Mouse (Mus musculus): Measurements from ENCODE around the gene Upf1.

Upf1 gene
- long read RNA-seq, experiment 1, partial matches to known transcripts = 3 of 5 reads
- long read RNA-seq, experiment 1, other reads (novel, unspliced or antisense) = 2 of 5 reads
- long read RNA-seq, experiment 2, partial matches to known transcripts = 1 of 2 reads
- long read RNA-seq, experiment 2, other reads (novel, unspliced or antisense) = 1 of 2 reads

DNA sequence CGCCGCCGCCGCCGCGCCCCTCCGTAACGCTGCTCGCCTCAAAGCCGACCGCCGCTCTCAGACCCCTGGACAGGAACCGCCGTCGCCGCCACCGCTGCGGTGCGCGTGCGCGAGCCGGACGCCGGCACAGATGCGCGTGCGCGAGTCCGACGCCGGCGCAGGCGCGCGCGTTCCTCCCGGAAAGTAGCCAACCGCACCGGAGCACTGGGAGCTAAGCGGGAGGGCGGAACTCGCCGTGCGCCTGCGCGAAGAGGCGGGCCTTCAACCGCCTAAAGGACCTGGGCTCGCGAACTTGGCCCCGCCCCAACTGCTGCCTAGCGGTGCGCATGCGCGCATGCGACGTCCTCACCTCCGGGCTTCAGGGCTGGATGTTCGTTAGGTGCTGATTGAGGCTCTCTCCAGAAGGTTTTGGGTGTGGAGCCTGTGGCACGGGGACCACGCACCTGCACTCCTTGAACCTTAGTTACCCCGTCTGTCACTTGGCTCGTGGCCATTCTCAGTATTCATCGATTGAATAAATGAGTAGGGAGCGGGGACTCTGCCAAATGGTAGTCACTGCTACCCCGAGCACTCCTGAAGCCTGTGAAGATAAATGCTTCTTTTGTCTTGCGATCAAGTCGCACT is at the start of gene Upf1:
Gene Upf1 (minus strand): TSS at position 85 of the 624 bp plus-strand sequence.
- intact Hi-C loops (cut with DNase I) = no loop called here

DNA sequence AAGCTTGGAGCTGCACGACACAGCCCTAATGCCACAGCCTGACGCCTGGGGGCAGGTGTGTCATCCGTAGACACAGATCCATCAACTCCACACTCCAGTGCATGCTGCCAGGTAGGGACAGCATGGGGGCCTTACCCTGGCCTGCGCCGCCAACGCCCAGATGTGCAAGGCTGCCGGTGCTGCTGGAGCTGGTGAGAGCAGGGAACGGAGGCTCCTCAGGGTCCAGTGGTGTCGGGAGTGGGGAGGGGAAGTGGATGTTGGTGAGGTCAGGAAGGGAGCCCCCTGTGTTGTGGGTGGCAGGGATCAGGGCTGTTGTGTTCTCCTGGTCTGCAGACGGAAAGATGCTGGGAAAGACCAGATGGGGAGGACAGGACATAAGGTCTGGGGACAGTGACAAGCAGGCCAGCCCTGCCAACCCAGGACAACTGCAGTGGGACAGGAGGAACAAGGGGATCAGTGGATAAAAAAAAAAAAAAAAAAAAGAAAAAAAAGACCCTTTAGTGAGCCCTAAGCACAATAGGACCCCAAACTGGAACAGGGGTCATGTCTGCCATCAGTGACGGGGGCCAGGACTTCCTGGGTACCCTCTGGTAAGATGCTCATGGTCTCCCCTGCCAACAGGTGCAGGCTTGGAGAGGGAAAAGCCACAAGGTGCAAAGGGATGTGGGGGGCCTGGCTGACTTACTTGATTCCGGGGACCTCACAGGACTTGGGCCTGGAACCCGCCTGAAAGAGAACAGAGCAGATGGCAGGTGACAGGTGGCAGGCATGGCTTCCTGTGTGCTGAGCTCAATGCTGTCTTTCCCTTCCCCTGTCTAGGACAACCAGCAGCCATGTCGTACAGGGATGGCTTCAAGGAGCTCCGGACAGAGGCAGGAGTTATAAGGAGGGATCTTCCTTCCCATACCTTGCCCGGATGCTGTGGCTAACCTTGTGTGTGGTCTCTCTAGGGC is 44.8 kb upstream of the Upf1 start:
- intact Hi-C loops (cut with DNase I) = no loop called here

DNA sequence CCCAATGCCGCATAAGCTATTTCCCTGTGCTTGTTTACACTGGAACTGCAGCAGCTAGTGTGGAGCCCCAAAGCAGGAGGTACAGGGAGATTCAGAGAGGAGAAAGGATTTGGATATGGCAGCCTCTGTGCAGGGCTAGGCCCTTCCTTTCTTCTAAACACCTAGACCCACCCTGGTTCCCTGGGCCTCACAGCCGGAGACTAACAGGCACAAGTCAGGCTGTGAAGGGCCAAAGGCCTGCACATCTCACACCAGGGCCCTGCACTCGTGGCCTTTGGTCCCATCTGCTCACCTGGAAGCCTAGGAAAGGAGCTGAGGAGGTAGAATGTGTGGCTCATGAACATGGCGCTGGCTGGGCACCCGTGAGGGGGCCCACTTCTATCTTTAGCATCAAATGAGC is 43.1 kb upstream of the Upf1 start:
- intact Hi-C loops (cut with DNase I) = no loop called here

DNA sequence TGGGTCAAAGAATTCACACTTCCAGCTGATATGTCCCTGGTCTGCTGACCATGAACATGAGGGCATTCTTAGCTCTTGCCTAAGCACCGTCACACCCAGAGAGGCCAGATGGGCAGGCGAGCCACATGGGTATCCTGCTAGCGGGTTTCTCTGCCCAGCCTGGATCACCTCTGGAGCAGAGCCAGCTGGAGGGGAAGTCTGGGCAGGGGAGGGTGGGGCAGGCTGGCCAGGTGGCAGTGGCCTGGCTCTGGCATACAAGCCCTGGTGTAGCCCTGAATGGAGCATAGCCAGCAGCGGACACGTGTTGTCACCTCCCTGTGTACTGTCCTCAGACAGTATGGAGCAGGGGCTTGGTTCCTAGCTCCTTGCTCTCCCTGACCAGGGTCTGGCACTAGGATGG is 42.6 kb upstream of the Upf1 start:
- intact Hi-C loops (cut with DNase I) = no loop called here

DNA sequence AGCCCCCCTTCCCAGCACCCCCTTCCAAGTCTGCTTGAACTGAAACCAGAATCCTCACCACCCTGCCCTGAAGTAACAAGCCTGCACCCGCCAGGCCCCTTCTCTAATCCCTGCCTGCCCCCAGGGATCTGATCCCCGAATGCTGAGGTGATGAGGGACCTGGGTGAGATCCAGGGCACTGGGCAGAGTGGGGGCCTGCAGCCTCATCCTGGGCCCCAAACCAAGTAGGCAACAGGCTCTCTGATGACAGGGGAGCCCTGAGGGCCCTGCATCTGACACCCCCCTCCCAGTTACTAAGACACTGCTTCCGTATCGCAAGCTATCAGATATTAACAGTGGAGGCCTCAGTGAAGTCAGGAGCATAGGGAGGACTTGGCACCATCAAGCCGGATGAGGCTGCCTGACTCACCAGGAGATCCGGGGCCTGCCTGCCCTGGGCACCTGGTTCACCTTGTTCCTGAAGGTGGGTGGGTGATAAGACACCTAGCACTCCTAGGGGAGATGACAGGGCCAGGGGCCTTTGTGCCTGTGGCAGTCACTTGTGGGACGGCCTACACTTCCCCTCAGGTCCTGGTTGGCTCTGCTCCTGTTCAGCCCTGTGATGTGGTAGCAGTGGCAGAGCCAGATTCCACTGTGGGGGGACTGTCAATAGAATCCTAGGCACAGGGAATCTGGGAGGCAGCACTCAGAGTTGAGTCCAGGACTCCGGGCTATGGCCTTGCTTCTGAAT is 41.4 kb upstream of the Upf1 start:
- intact Hi-C loops (cut with DNase I) = no loop called here

DNA sequence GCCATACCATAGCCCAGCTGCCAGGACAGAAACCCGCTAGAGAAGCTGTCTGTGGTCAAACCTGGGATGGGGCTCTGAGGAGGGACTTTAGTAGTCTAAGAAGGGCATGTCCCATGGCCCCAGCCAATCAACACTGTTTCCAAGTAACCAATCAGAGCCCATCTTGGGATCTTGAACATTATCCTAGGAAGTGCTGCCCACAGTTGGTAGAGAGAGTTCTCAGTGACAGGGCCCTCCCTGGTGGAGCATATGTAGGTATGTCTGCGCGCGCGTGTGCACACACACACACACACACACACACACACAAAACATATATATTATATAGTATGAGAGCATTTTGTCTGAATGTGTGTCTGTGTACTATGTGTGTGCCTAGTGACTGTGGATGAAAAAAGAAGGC is 40.0 kb upstream of the Upf1 start:
- intact Hi-C loops (cut with DNase I) = no loop called here

GRCm38 (mm10) chr8:70389678-70390077 is 36.6 kb upstream of the Upf1 start:
- intact Hi-C loops (cut with DNase I) = no loop called here

- intact Hi-C loops (cut with DNase I) = loop anchor here (1.0 kb wide), 1 partner anchor 120 kb away; no protein-coding TSS in a partner anchor
Observed at GRCm38 (mm10) chr8:70383287-70383686, 30.2 kb upstream of the Upf1 start.

DNA sequence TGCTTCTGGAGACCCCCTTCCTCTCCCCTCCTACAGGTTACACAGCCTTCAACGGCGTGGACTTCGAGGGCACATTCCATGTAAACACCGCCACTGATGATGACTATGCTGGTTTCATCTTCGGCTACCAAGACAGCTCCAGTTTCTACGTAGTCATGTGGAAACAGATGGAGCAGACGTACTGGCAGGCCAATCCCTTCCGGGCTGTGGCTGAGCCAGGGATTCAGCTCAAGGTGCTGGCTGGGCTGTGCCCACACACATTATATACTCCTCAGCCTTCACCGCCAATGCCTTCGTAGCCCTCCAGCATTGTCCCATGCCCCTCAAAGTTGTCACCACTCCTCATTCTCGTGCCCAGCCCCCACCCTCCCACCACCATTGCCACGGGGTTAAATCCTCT is 27.0 kb upstream of the Upf1 start:
- intact Hi-C loops (cut with DNase I) = no loop called here

DNA sequence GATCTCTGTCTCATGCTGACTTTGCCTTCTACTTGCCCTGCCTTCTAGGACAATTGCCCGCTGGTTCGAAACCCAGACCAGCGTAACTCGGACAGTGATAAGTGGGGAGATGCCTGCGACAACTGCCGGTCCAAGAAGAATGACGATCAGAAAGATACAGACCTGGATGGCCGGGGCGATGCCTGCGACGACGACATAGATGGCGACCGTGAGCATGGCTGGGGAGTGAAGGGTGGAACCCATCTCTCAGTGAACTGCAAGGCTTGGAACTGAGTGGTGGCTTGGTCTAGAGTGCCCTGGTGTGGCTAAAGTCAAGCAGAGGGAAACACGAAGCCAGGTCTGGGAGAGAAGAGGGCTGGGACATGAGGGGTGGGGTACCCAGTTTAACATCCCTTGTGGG is 24.0 kb upstream of the Upf1 start:
- intact Hi-C loops (cut with DNase I) = no loop called here

GRCm38 (mm10) chr8:70376275-70376741 is 23.2 kb upstream of the Upf1 start:
- intact Hi-C loops (cut with DNase I) = no loop called here

DNA sequence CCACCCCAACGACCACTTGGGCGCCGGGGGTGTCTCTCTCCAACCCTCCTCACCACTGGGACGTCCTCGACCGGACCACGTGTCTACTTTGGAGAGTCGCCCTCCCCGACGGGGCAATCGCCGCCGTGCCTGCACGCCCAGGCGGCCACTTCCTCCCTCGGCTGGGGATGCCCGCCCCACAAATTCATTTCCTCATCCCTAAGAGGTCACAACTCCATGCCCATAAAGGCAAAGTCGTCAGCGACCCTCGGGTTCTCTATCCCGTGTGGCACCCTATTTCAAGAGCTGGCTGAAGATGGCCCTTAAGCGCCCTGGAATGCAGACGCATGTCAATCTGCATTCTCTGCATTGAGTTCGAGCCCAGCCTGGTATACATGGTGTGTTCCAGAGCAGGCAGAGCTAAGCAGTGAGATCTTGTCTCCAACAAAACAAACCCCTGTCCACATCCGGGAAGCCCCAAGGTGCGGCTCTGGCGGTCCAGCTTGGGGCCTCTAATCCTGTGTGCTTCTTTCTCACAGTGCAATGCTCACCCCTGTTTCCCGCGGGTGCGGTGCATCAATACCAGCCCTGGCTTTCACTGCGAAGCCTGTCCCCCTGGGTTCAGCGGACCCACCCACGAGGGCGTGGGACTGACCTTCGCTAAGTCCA is 22.3 kb upstream of the Upf1 start:
- intact Hi-C loops (cut with DNase I) = no loop called here

- intact Hi-C loops (cut with DNase I) = no loop called here
Observed at GRCm38 (mm10) chr8:70374318-70374927, 21.3 kb upstream of the Upf1 start.

- intact Hi-C loops (cut with DNase I) = no loop called here
Observed at GRCm38 (mm10) chr8:70373397-70374317, 20.6 kb upstream of the Upf1 start, which contains the start of gene Comp. TSS of gene Comp (plus strand) at chr8:70373558.

GRCm38 (mm10) chr8:70371951-70372350 is 18.9 kb upstream of the Upf1 start:
- intact Hi-C loops (cut with DNase I) = no loop called here

DNA sequence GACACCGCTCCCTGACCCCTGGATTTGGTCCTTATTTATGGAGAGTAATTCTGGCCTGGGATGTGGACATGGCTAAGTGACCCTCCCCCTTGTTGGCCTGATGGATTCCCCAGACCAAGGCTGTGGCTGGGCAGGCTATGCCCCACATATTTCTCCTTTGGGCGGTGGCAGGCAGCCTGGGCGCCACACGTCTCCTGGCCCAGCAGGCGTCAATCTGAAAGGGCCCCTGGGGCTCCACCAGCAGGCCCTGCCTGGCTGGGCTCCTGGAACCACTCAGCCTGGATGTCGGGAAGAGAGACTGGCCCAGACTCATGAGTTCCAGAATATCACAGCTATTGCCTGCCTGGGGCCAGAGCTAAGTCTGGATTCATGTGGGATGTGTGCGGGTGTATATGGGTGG is 17.4 kb upstream of the Upf1 start:
- intact Hi-C loops (cut with DNase I) = no loop called here

DNA sequence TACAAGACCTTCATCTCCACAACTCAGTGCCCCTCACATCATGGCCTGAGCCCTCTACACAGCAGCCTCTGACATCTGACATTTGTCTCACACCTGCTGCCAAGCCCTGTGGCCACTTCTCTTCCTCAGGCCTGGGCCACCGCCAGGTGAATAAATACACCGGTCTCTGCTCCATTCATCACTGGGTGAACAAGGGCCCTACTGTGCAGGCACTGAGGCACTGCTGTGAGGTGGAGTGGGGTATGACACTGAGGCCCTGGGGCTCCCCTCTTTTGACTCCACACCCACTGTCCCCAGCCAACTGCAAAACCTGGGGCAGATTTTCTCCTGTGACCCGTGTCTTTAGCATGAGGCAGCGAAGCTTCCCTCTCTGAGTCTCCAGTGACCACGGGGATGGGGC is 13.5 kb upstream of the Upf1 start:
- intact Hi-C loops (cut with DNase I) = no loop called here

- intact Hi-C loops (cut with DNase I) = no loop called here
Observed at GRCm38 (mm10) chr8:70364066-70364465, 11.0 kb upstream of the Upf1 start.

GRCm38 (mm10) chr8:70361484-70362032 is 8.5 kb upstream of the Upf1 start:
- intact Hi-C loops (cut with DNase I) = no loop called here

Data from adrenal gland (tissue).